Mouse (Mus musculus) ES-E14 (cell line): ENCODE results near the gene Eef1akmt2.

Source experiments
- CHD2 ChIP-seq: IDR thresholded peaks from 2 replicates; pipeline ENCODE4 v1.6.1; 2014; ENCODE audit warnings: mild to moderate bottlenecking, low read depth, low read length, inconsistent platforms
- HCFC1 ChIP-seq: IDR thresholded peaks from 2 replicates; pipeline ENCODE4 v1.6.1; 2012; ENCODE audit warnings: low read length, inconsistent platforms, borderline replicate concordance; ENCODE audit not compliant: insufficient read depth
- MAFK ChIP-seq: IDR thresholded peaks from 2 replicates; pipeline ENCODE4 v1.6.1; 2014; ENCODE audit warnings: mild to moderate bottlenecking, low read depth, low read length, inconsistent platforms; ENCODE audit not compliant: insufficient read depth
- ZC3H11A ChIP-seq: IDR thresholded peaks from 2 replicates; pipeline ENCODE4 v1.6.1; 2012; ENCODE audit warnings: low read depth, mild to moderate bottlenecking, inconsistent platforms, low read length, borderline replicate concordance
- ZNF384 ChIP-seq: IDR thresholded peaks from 2 replicates; pipeline ENCODE4 v1.6.1; 2012; ENCODE audit warnings: low read depth, low read length, inconsistent platforms

DNA sequence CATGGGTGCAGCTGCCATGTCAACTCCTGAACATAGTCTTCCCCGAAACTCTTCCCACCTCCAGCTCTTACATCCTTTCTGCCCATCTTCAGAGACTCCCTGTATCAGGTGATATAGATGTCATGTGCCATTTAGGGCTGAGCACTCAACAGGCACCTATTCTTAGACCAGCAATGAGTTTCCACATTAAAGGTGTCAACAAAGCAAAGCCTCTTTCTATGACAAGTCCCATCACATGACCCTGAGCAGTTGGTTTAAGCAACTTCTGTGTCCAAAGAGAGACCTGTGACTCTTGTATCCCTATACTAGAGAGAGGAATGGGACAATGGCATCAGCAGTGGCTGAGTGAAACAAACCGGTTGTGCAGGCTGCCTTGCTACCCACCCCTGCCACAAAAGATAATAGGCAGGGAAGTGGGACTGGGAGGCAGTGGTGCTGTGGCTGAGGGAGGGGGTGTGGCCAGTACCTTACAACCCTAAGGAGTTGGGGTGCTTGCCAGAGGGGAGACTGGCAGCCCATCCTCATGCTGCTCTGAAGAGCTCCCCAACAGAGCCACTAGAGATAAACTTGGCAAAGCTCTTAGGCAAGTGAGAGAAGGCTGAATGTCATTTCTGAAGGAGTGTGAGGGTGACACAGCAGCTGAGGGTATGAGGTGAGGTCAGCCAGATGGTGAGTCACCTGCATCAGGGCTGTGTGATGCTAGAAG is 48.5 kb upstream of the Eef1akmt2 start:
- TF ChIP-seq ZC3H11A (no peak), HCFC1 (no peak), MAFK (no peak), ZNF384 (no peak), CHD2 (no peak)
